Mouse (Mus musculus) right cerebral cortex, postnatal 25 days (tissue): Measurements from ENCODE around the gene Rap1gap2.
"Not testable (repeated sequence)": the region's sequence is repeated elsewhere in the genome, so short reads cannot be mapped to it uniquely, and the experiment has no call there.

ENCODE experiments used
- DNase-seq: peaks from one replicate; pipeline ENCODE4 v3.0.0; 2022

The Rap1gap2 gene

GRCm38 (mm10) chr11:74619956-74620300 lies 9.2 kb upstream of the Rap1gap2 start:
- DNase-seq: no peak

GRCm38 (mm10) chr11:74619201-74619955 lies 8.7 kb upstream of the Rap1gap2 start, which contains the start of gene Ccdc92b:
Ccdc92b (plus strand) TSS chr11:74619605.
- peak; percentile 72 for DNase-seq

GRCm38 (mm10) chr11:74615571-74615970 lies 4.9 kb upstream of the Rap1gap2 start:
- DNase-seq: no peak

- no peak for DNase-seq
Observed at GRCm38 (mm10) chr11:74613428-74613827, 2.7 kb upstream of the Rap1gap2 start.

- no peak for DNase-seq
Observed at GRCm38 (mm10) chr11:74611437-74611836, 722 bp upstream of the Rap1gap2 start.

- DNase-seq: no peak
Observed at GRCm38 (mm10) chr11:74610068-74610467, 647 bp downstream of the Rap1gap2 start.

GRCm38 (mm10) chr11:74602286-74602685 lies 8.4 kb downstream of the Rap1gap2 start:
- no peak for DNase-seq

GRCm38 (mm10) chr11:74597990-74598337 lies 12.8 kb downstream of the Rap1gap2 start:
- no peak for DNase-seq

- DNase-seq: no peak
Observed at GRCm38 (mm10) chr11:74597283-74597989, 13.3 kb downstream of the Rap1gap2 start.

GRCm38 (mm10) chr11:74592246-74592645 lies 18.5 kb downstream of the Rap1gap2 start:
- DNase-seq: no peak

- DNase-seq: no peak
Observed at GRCm38 (mm10) chr11:74590691-74591090, 20.0 kb downstream of the Rap1gap2 start.

- DNase-seq: no peak
Observed at GRCm38 (mm10) chr11:74590239-74590596, 20.5 kb downstream of the Rap1gap2 start.

- DNase-seq: peak; percentile 80
Observed at GRCm38 (mm10) chr11:74589401-74590238, 21.1 kb downstream of the Rap1gap2 start.

- DNase-seq: no peak
Observed at GRCm38 (mm10) chr11:74586401-74586800, 24.3 kb downstream of the Rap1gap2 start.

GRCm38 (mm10) chr11:74584946-74585723 lies 25.6 kb downstream of the Rap1gap2 start:
- DNase-seq: no peak

- DNase-seq: no peak
Observed at GRCm38 (mm10) chr11:74583824-74584349, 26.8 kb downstream of the Rap1gap2 start.

- DNase-seq: no peak
Observed at GRCm38 (mm10) chr11:74582464-74582863, 28.3 kb downstream of the Rap1gap2 start.

- DNase-seq: not testable (repeated sequence)
Observed at GRCm38 (mm10) chr11:74581333-74581732, 29.4 kb downstream of the Rap1gap2 start.

- no peak for DNase-seq
Observed at GRCm38 (mm10) chr11:74577068-74577467, 33.6 kb downstream of the Rap1gap2 start.

- no peak for DNase-seq
Observed at GRCm38 (mm10) chr11:74575940-74576339, 34.8 kb downstream of the Rap1gap2 start.

- no peak for DNase-seq
Observed at GRCm38 (mm10) chr11:74574768-74575434, 35.8 kb downstream of the Rap1gap2 start.
